Mouse (Mus musculus): ENCODE measurements at regions not wholly inside any gene's neighbourhood (a gene's known extent, or its start where the extent isn't known, plus 50 kb on each side); places are given as distances from the start of the nearest gene placed in this dataset.

DNA sequence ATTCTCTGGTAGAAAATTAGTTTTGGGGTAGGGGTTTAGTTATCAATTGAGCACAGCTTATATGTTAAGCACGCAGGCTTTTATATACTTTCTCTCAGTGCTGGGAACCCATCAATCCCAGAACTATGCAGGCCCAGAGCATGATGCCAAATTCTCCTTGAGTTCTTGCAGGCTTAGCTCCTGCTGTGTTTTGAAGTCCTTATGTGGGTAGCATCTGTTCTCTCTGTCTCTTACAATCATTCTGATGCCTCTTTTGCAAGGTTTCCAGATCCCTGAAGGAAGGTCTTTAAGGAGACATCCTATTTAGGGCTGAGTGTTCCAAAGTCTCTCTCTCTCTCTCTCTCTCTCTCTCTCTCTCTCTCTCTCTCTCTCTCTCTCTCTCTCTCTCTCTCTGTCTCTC lies 504.8 kb upstream of the Pcdh20 start:
- Histone ChIP-seq H3K36me3 (ENCODE audit: control insufficient read depth in 1 of 2, insufficient read depth in 2 of 2, low read length in 2 of 2) (no peaks in the 10 kb centered on the region), H3K27ac (ENCODE audit: control insufficient read depth, low read depth, low read length) (no peak overlapping the region), H3K4me1 (ENCODE audit: control insufficient read depth in 1 of 2, insufficient read depth in 2 of 2, low read length in 2 of 2) (no peaks in the 10 kb centered on the region), H3K27me3 (ENCODE audit: control insufficient read depth in 1 of 2, insufficient read depth in 2 of 2, low read length in 2 of 2) (no peaks in the 10 kb centered on the region), H3K9me3 (replicated peaks; ENCODE audit: insufficient read depth, low read length) (no peaks in the 10 kb centered on the region), H3K4me3 (ENCODE audit: control insufficient read depth in 1 of 2, insufficient read depth in 1 of 2, low read depth in 2 of 2, low read length in 2 of 2) (no peak overlapping the region), H3K9ac (ENCODE audit: control insufficient read depth, low read depth, low read length, poor library complexity, severe bottlenecking) (no peak overlapping the region), H3K79me2 (ENCODE audit: control insufficient read depth, insufficient read depth, low read length, poor library complexity) (no peaks in the 10 kb centered on the region)
- no peak for DNase-seq (ENCODE audit: low read depth, low spot score)
- no peak for TF ChIP-seq TAL1 (IDR thresholded peaks at IDR 0.05; ENCODE audit: low read length)
- no peak for TF ChIP-seq ELF1 (IDR thresholded peaks at IDR 0.05; ENCODE audit: low read depth, low read length)
- TF ChIP-seq JUND (IDR thresholded peaks at IDR 0.05; ENCODE audit: low read depth, low read length), result no peak
- TF ChIP-seq POLR2A (IDR thresholded peaks at IDR 0.05; ENCODE audit: control insufficient read depth in 1 of 2, insufficient read depth in 1 of 2, low read depth in 1 of 2, low read length in 2 of 2, poor library complexity in 1 of 2), result no peak
- TF ChIP-seq SMC3 (IDR thresholded peaks at IDR 0.05; ENCODE audit: low read depth, low read length), result no peak
- TF ChIP-seq CHD2 (IDR thresholded peaks at IDR 0.05; ENCODE audit: low read length), result no peak
- no peak for TF ChIP-seq UBTF (IDR thresholded peaks at IDR 0.05; ENCODE audit: borderline replicate concordance, insufficient read depth, low read depth, low read length)
- no peak for TF ChIP-seq USF1 (IDR thresholded peaks at IDR 0.05; ENCODE audit: low read depth, low read length)
- TF ChIP-seq MAX (IDR thresholded peaks at IDR 0.05; ENCODE audit: low read length), result no peak
- no peak for TF ChIP-seq SIN3A (IDR thresholded peaks at IDR 0.05; ENCODE audit: low read length)
- no peak for TF ChIP-seq TBP (IDR thresholded peaks at IDR 0.05; ENCODE audit: low read depth, low read length)
- no peak for TF ChIP-seq KAT2A (conservative IDR thresholded peaks at IDR 0.05; ENCODE audit: low read depth, low read length)
- no peak for TF ChIP-seq EP300 (IDR thresholded peaks at IDR 0.05; ENCODE audit: low read depth in 1 of 2, low read length in 2 of 2)
- TF ChIP-seq NRF1 (IDR thresholded peaks at IDR 0.05; ENCODE audit: insufficient read depth, low read depth, low read length, poor library complexity, severe bottlenecking), result no peak
- no peak for TF ChIP-seq POLR2AphosphoS2 (IDR thresholded peaks at IDR 0.05; ENCODE audit: low read length)

DNA sequence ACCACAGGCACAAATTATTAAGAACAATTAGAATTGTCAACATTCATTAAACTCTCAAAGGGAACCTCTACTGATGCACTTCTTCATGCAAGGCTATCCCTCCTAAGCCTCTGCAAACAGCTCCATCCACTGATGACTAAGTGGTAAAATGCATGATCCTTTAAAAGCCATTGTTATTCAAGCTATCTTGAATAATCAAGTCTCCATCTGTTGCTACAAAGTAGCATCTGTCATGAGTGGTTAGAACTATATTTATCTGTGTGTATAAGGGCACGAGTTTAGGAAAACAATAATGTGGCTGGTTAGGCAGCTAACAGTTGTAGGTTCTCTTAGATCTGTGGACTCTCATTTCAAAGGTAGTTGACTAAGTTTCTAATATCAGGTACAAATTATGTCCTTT lies 463.4 kb upstream of the Pcdh20 start:
- no peaks in the 10 kb centered on the region for H3K36me3 ChIP-seq (ENCODE audit: control insufficient read depth in 1 of 2, insufficient read depth in 2 of 2, low read length in 2 of 2)
- no peaks in the 10 kb centered on the region for H3K4me1 ChIP-seq (ENCODE audit: control insufficient read depth in 1 of 2, insufficient read depth in 2 of 2, low read length in 2 of 2)
- DNase-seq (ENCODE audit: low read depth, low spot score), result no peak
- H3K4me3 ChIP-seq (ENCODE audit: control insufficient read depth in 1 of 2, insufficient read depth in 1 of 2, low read depth in 2 of 2, low read length in 2 of 2), result no peak overlapping the region
- H3K27me3 ChIP-seq (ENCODE audit: control insufficient read depth in 1 of 2, insufficient read depth in 2 of 2, low read length in 2 of 2), result no peaks in the 10 kb centered on the region
- H3K9ac ChIP-seq (ENCODE audit: control insufficient read depth, low read depth, low read length, poor library complexity, severe bottlenecking), result no peak overlapping the region
- no peaks in the 10 kb centered on the region for H3K79me2 ChIP-seq (ENCODE audit: control insufficient read depth, insufficient read depth, low read length, poor library complexity)
- no peaks in the 10 kb centered on the region for H3K9me3 ChIP-seq (replicated peaks; ENCODE audit: insufficient read depth, low read length)
- no peak overlapping the region for H3K27ac ChIP-seq (ENCODE audit: control insufficient read depth, low read depth, low read length)
- TF ChIP-seq POLR2AphosphoS2 (IDR thresholded peaks at IDR 0.05; ENCODE audit: low read length), result no peak
- no peak for TF ChIP-seq MYC (IDR thresholded peaks at IDR 0.05; ENCODE audit: low read depth, low read length)
- no peak for TF ChIP-seq TBP (IDR thresholded peaks at IDR 0.05; ENCODE audit: low read depth, low read length)
- no peak for TF ChIP-seq ETS1 (IDR thresholded peaks at IDR 0.05; ENCODE audit: low read depth, low read length)
- TF ChIP-seq CTCF (IDR thresholded peaks at IDR 0.05 in 2 of 3, conservative IDR thresholded peaks at IDR 0.05 in 1 of 3; ENCODE audit: control insufficient read depth in 1 of 3, insufficient read depth in 1 of 3, low read depth in 2 of 3, low read length in 3 of 3, poor library complexity in 1 of 3, severe bottlenecking in 1 of 3), result no peak
- TF ChIP-seq SMC3 (IDR thresholded peaks at IDR 0.05; ENCODE audit: low read depth, low read length), result no peak
- TF ChIP-seq CHD1 (IDR thresholded peaks at IDR 0.05; ENCODE audit: low read depth, low read length), result no peak
- TF ChIP-seq NRF1 (IDR thresholded peaks at IDR 0.05; ENCODE audit: insufficient read depth, low read depth, low read length, poor library complexity, severe bottlenecking), result no peak
- no peak for TF ChIP-seq RAD21 (IDR thresholded peaks at IDR 0.05; ENCODE audit: low read depth, low read length)
- no peak for TF ChIP-seq NELFE (IDR thresholded peaks at IDR 0.05; ENCODE audit: low read depth, low read length)
- TF ChIP-seq E2F4 (IDR thresholded peaks at IDR 0.05; ENCODE audit: borderline replicate concordance, low read depth, low read length), result no peak
- no peak for TF ChIP-seq UBTF (IDR thresholded peaks at IDR 0.05; ENCODE audit: borderline replicate concordance, insufficient read depth, low read depth, low read length)
